Mouse (Mus musculus) embryonic facial prominence, embryonic 15.5 days (tissue): ENCODE results near the gene Sec14l2. TPM values are rescaled to one million over a fixed set of nuclear protein-coding genes. Genes with fewer than 3 reads are reported as not detected.
A peak's percentile ranks its signal among the peaks of the same experiment; 100 is the strongest.

Experiments used
- ATAC-seq: fragments of 200-750 bp; cut with Nextera tagmentation; 2 replicates; pipeline ENCODE4 v1.8.0; 2017; ENCODE audit warnings: low read depth, moderate TSS enrichment; ENCODE audit not compliant: insufficient number of reproducible peaks, low FRiP score, low TSS enrichment
- H3K27ac ChIP-seq: fragments of 300-500 bp; sonication (generic); replicated peaks from 2 replicates; pipeline ENCODE4 v1.5.1; 2015; ENCODE audit warnings: mild to moderate bottlenecking, inconsistent platforms
- H3K27me3 ChIP-seq: fragments of 300-500 bp; sonication (generic); 2 replicates; pipeline ENCODE4 v1.6.1; 2015; ENCODE audit warnings: inconsistent platforms
- H3K36me3 ChIP-seq: fragments of 300-500 bp; sonication (generic); 2 replicates; pipeline ENCODE4 v1.6.1; 2015; ENCODE audit warnings: mild to moderate bottlenecking, inconsistent platforms
- H3K4me1 ChIP-seq: fragments of 300-500 bp; sonication (generic); 2 replicates; pipeline ENCODE4 v1.6.1; 2015; ENCODE audit warnings: inconsistent platforms
- H3K4me2 ChIP-seq: fragments of 300-500 bp; sonication (generic); replicated peaks from 2 replicates; pipeline ENCODE4 v1.6.1; 2015; ENCODE audit warnings: mild to moderate bottlenecking, inconsistent platforms
- H3K4me3 ChIP-seq: fragments of 300-500 bp; sonication (generic); replicated peaks from 2 replicates; pipeline ENCODE4 v1.5.1; 2015; ENCODE audit warnings: mild to moderate bottlenecking, inconsistent platforms
- H3K9ac ChIP-seq: fragments of 300-500 bp; sonication (generic); 2 replicates; pipeline ENCODE4 v1.6.1; 2015; ENCODE audit warnings: inconsistent platforms
- H3K9me3 ChIP-seq: fragments of 300-500 bp; sonication (generic); replicated peaks from 2 replicates; pipeline ENCODE4 v1.6.1; 2016; ENCODE audit warnings: inconsistent platforms
- WGBS: fragments of 180-500 bp; shearing (Covaris S2); methylation state at CpG from one replicate; pipeline ENCODE4 v1.1.7; 2015; 5-methylcytosine and 5-hydroxymethylcytosine counted together
- polyA plus RNA-seq: library from polyadenylated mRNA; unstranded; fragments of >200 nt; fragmentation: Nextera tagmentation; extraction: Ambion mirVana; gene quantifications from 2 replicates; pipeline ENCODE4 v1.2.1, GENCODE M21; 2015

Sec14l2 gene
- polyA plus RNA-seq, 1 experiment from 2014 or later: 4.7 TPM

- H3K4me2 ChIP-seq: peak overlapping the region; percentile 74
- peak overlapping the region; percentile 56 for H3K4me3 ChIP-seq
- whole genome bisulfite sequencing: 36% methylated on average over 10 of the region's 10 CpGs
- H3K36me3 ChIP-seq: peaks cover 3% of the 10 kb centered on the region; the same call in 1 of the 2 replicates
- peak overlapping the region; percentile 87 for H3K27ac ChIP-seq
- peak overlapping the region; percentile 55 for H3K9ac ChIP-seq
- no peaks in the 10 kb centered on the region for H3K9me3 ChIP-seq
- peaks cover 25% of the 10 kb centered on the region for H3K4me1 ChIP-seq
- no peak for ATAC-seq
- H3K27me3 ChIP-seq: no peaks in the 10 kb centered on the region
These were observed 26.1 kb downstream of the Sec14l2 start for GRCm38 (mm10) chr11:4097091-4097621.

DNA sequence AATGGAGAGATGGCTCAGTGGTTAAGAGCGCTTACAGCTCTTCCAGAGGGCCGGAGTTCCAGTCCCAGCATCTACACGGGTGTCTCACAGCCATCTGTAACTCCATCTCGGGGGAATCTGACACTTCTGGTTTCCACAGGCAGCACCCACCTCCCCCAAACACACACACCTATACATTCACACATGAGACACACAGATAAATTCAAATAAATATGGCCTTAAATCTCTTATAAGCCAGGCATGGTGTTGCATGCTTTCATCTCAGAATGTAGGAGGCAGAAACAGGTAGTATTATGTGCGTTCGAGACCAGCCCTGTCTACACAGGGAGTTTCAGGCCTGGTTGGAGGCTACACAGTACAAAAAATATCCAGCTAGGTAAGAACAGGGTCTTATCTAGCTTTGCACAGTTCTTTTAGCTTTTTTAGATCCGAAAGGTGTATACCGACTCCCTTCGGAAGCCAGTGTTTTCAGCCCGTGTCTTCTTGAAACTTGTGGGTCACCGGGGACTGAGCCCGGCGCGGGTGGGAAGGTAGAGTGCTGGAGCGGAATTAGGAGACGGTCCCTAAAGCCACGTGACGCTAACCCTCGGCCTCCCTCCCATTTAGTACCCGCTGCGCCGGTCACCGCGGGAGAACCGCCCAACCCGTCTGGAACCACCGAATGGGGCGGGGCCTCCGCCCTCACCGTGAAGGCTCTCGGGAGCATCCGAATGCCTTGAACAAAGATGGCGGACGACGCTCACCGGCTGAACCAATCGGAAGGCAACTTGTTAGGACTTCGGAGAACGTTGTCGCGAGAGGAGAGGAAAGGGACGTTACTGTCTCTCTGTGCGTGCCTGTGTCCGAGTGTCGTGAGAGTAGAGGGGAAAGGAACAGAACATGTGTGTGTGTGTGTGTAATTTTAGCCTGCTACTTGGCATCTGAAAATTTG lies 26.9 kb downstream of the Sec14l2 start:
- Histone ChIP-seq H3K9ac (peak overlapping the region; percentile 55), H3K27ac (peak overlapping the region; percentile 87), H3K27me3 (no peaks in the 10 kb centered on the region), H3K4me3 (peak overlapping the region; percentile 56), H3K36me3 (peaks cover 6% of the 10 kb centered on the region; the same call in 1 of the 2 replicates), H3K4me2 (peak overlapping the region; percentile 74), H3K4me1 (peaks cover 25% of the 10 kb centered on the region), H3K9me3 (no peaks in the 10 kb centered on the region)
- WGBS: 3% methylated on average over 45 of the region's 45 CpGs
- peak; percentile 96 for ATAC-seq

- 6% methylated on average over 34 of the region's 34 CpGs for WGBS
- Histone ChIP-seq H3K4me1 (peaks cover 25% of the 10 kb centered on the region), H3K36me3 (peaks cover 6% of the 10 kb centered on the region; the same call in 1 of the 2 replicates), H3K4me2 (peak within 1 kb of the TSS; percentile 74), H3K4me3 (peak within 1 kb of the TSS; percentile 56), H3K27ac (peak within 1 kb of the TSS; percentile 87), H3K9me3 (no peaks in the 10 kb centered on the region), H3K27me3 (no peaks in the 10 kb centered on the region), H3K9ac (peak within 1 kb of the TSS; percentile 31; the same call in 1 of the 2 replicates)
- ATAC-seq: no peak
These were observed 27.8 kb downstream of the Sec14l2 start, which contains the start of gene Mtfp1 for GRCm38 (mm10) chr11:4095171-4096053. Mtfp1 (minus strand) TSS chr11:4095445.

DNA sequence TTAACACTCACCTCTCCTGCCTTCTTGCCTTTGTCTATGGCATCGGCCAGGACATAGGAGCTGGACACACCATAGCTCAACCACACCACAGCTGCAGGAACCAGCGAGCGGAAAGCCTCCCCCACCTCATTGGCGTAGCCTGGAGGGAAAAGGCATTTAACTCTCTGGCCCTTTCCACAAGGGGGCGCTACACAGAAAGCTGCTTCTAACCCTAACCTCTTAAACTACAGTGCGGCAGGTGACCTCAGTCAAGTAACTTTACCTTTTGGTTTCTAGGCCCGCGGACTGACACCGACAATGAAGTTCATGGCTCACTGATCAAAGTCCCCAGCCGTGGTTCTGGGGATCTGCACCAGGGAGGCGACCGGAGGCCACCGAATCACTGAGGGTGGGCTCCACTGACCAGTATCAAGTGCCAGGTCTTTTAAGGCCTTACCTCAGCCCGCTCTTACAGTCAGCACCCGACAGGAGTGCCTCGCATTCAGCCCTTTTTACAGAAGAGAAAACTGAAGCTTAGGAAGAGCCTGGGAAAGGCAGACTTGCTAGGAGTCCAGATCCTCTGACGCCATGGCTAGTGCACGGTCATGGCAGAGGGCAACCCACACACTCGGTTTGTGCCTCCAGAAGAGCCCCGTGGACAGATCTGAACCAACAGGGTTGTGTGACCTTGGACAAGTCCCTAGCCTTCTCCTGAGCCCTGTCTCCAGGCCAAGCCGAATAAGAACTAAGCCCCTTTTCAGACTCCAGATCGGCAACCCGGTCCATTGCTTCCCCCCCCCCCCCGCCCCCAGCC lies 28.6 kb downstream of the Sec14l2 start:
- Histone ChIP-seq H3K4me1 (peaks cover 25% of the 10 kb centered on the region), H3K4me2 (peak overlapping the region; percentile 74), H3K36me3 (peaks cover 6% of the 10 kb centered on the region; the same call in 1 of the 2 replicates), H3K27ac (peak overlapping the region; percentile 55; the same call in 1 of the 2 replicates), H3K9me3 (no peaks in the 10 kb centered on the region), H3K9ac (0 out of 2 replicates have a peak overlapping the region, but pooled peaks have one; percentile 31), H3K27me3 (no peaks in the 10 kb centered on the region), H3K4me3 (peak overlapping the region; percentile 56)
- no peak for ATAC-seq
- 6% methylated on average over 23 of the region's 24 CpGs for WGBS

DNA sequence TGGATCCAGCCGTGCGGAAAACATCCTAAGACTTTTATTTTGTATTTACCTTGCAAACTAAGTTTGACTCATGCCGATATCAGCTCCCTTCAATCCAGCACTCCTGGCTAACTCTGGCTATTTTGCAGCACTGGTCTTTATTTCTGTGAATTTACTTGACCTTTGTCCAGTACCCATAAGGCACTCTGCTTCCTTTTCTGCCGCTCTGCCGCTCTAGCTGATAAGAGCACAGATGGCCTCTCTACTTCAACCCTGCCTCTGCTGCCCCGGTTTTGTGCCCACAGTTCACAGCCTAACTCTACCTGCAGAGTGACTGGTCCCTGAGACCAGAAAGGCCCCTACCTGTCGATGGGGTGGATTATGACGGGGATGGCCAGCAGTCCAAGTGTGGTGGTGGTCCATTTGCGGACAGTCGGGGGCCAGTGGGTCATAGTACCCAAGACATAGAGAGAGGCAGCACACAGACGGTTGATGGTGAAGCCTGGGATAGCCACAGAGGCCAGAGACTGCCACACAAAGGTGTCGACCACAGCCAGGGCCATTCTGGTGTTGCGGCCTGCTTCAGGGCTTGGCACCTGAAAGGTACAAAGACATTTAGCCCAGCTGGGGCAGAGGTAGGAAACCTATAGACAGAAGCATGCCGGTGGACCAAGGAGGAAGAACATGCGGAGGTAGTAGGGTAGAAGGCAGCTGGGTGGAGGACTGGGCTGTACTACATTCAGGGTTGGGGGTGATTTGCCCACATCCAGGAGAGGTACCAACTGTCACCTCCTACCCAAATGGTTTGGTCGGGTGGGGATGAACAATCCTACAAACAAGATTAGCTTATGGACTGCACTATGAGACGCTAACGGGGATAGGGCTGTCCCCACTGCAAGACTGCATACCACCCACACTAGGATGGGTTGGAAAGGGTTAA lies 29.5 kb downstream of the Sec14l2 start:
- Histone ChIP-seq H3K27ac (no peak overlapping the region), H3K4me1 (peaks cover 25% of the 10 kb centered on the region), H3K4me2 (peak overlapping the region; percentile 74), H3K36me3 (peaks cover 6% of the 10 kb centered on the region; the same call in 1 of the 2 replicates), H3K9ac (no peak overlapping the region), H3K27me3 (no peaks in the 10 kb centered on the region), H3K4me3 (0 out of 2 replicates have a peak overlapping the region, but pooled peaks have one; percentile 56), H3K9me3 (no peaks in the 10 kb centered on the region)
- WGBS: 85% methylated on average over 18 of the region's 18 CpGs
- no peak for ATAC-seq

- Histone ChIP-seq H3K36me3 (peaks cover 3% of the 10 kb centered on the region; the same call in 1 of the 2 replicates), H3K9ac (no peak overlapping the region), H3K27ac (no peak overlapping the region), H3K4me2 (no peak overlapping the region), H3K9me3 (no peaks in the 10 kb centered on the region), H3K4me1 (no peaks in the 10 kb centered on the region), H3K4me3 (no peak overlapping the region), H3K27me3 (no peaks in the 10 kb centered on the region)
- WGBS: 43% methylated on average over 2 of the region's 2 CpGs
- ATAC-seq: no peak
These were observed 35.9 kb downstream of the Sec14l2 start for GRCm38 (mm10) chr11:4087267-4087666.

GRCm38 (mm10) chr11:4086246-4086645 lies 37.0 kb downstream of the Sec14l2 start:
- no peak overlapping the region for H3K4me2 ChIP-seq
- H3K4me1 ChIP-seq: no peaks in the 10 kb centered on the region
- no peaks in the 10 kb centered on the region for H3K36me3 ChIP-seq
- WGBS: 68% methylated on average over 1 of the region's 1 CpGs
- H3K4me3 ChIP-seq: no peak overlapping the region
- ATAC-seq: no peak
- H3K9ac ChIP-seq: no peak overlapping the region
- no peaks in the 10 kb centered on the region for H3K27me3 ChIP-seq
- no peaks in the 10 kb centered on the region for H3K9me3 ChIP-seq
- no peak overlapping the region for H3K27ac ChIP-seq

GRCm38 (mm10) chr11:4083316-4084078 lies 39.7 kb downstream of the Sec14l2 start:
- ATAC-seq: no peak

GRCm38 (mm10) chr11:4080219-4080618 lies 43.0 kb downstream of the Sec14l2 start:
- Histone ChIP-seq H3K4me2 (no peak overlapping the region), H3K27ac (no peak overlapping the region), H3K4me3 (no peak overlapping the region), H3K9me3 (no peaks in the 10 kb centered on the region), H3K9ac (no peak overlapping the region), H3K27me3 (no peaks in the 10 kb centered on the region), H3K36me3 (no peaks in the 10 kb centered on the region), H3K4me1 (no peaks in the 10 kb centered on the region)
- ATAC-seq: no peak
- WGBS: 9% methylated on average over 4 of the region's 4 CpGs

More at GRCm38 (mm10) chr11:4083316-4084078, 39.7 kb downstream of the Sec14l2 start:
- Histone ChIP-seq H3K4me3 (no peak overlapping the region), H3K27ac (no peak overlapping the region), H3K4me2 (no peak overlapping the region), H3K9me3 (no peaks in the 10 kb centered on the region), H3K27me3 (no peaks in the 10 kb centered on the region), H3K4me1 (no peaks in the 10 kb centered on the region), H3K36me3 (no peaks in the 10 kb centered on the region), H3K9ac (no peak overlapping the region)
- WGBS: 30% methylated on average over 5 of the region's 5 CpGs
